Mouse (Mus musculus) liver, postnatal 0 days (tissue): ENCODE measurements around the gene Drc3.

Experiments used
- CTCF ChIP-seq: sonication (generic); IDR thresholded peaks from 2 replicates; pipeline ENCODE4 v1.5.1; 2016; ENCODE audit warnings: antibody characterized with exemption, low read depth
- EP300 ChIP-seq: IDR thresholded peaks from 2 replicates; pipeline ENCODE4 v1.6.1; 2016; ENCODE audit warnings: antibody characterized with exemption, low read depth, mild to moderate bottlenecking

GRCm38 (mm10) chr11:60391346-60391745 lies 38.2 kb downstream of the Drc3 start:
- no peak for TF ChIP-seq EP300
- no peak for TF ChIP-seq CTCF
